Mouse (Mus musculus) neural tube, embryonic 12.5 days (tissue): Measurements from ENCODE around the gene Mef2b. TPM values are rescaled to one million over a fixed set of nuclear protein-coding genes. Genes with fewer than 3 reads are reported as not detected.
A peak's percentile ranks its signal among the peaks of the same experiment; 100 is the strongest.

Experiments used
- ATAC-seq: fragments of 200-750 bp; cut with Nextera tagmentation; 2 replicates; pipeline ENCODE4 v1.8.0; 2017; ENCODE audit warnings: low read depth, mild to moderate bottlenecking, moderate TSS enrichment, moderate library complexity; ENCODE audit not compliant: low FRiP score
- H3K27ac ChIP-seq: fragments of 300-500 bp; sonication (generic); 2 replicates; pipeline ENCODE4 v1.5.1; 2016
- H3K27me3 ChIP-seq: fragments of 300-500 bp; sonication (generic); replicated peaks from 2 replicates; pipeline ENCODE4 v1.6.1; 2016; ENCODE audit warnings: mild to moderate bottlenecking
- H3K36me3 ChIP-seq: fragments of 300-500 bp; sonication (generic); 2 replicates; pipeline ENCODE4 v1.6.1; 2016; ENCODE audit warnings: mild to moderate bottlenecking
- H3K4me1 ChIP-seq: fragments of 300-500 bp; sonication (generic); 2 replicates; pipeline ENCODE4 v1.6.1; 2016
- H3K4me2 ChIP-seq: fragments of 300-500 bp; sonication (generic); replicated peaks from 2 replicates; pipeline ENCODE4 v1.6.1; 2016; ENCODE audit warnings: mild to moderate bottlenecking
- H3K4me3 ChIP-seq: fragments of 300-500 bp; sonication (generic); 2 replicates; pipeline ENCODE4 v1.5.1; 2016
- H3K9ac ChIP-seq: fragments of 300-500 bp; sonication (generic); 2 replicates; pipeline ENCODE4 v1.6.1; 2016; ENCODE audit warnings: mild to moderate bottlenecking
- H3K9me3 ChIP-seq: fragments of 300-500 bp; sonication (generic); 2 replicates; pipeline ENCODE4 v1.6.1; 2016; ENCODE audit warnings: mild to moderate bottlenecking
- WGBS: fragments of 180-500 bp; shearing (Covaris S2); methylation state at CpG from one replicate; pipeline ENCODE4 v1.1.7; 2016; 5-methylcytosine and 5-hydroxymethylcytosine counted together
- polyA plus RNA-seq: library from polyadenylated mRNA; unstranded; fragments of >200 nt; fragmentation: Nextera tagmentation; extraction: Ambion mirVana; gene quantifications from 2 replicates; pipeline ENCODE4 v1.2.1, GENCODE M21; 2016

The Mef2b gene
- 0.29 and 0.38 TPM in 2 replicates for polyA plus RNA-seq

- peak within 1 kb of the TSS; percentile 80 for H3K4me3 ChIP-seq
- peak within 1 kb of the TSS; percentile 84 for H3K4me2 ChIP-seq
- H3K27ac ChIP-seq: peak within 1 kb of the TSS; percentile 38
- under 1% methylated on average over 46 of the region's 46 CpGs for WGBS
- ATAC-seq: peak; percentile 97
- no peaks in the 10 kb centered on the region for H3K27me3 ChIP-seq
- H3K9me3 ChIP-seq: no peaks in the 10 kb centered on the region
- peaks cover 23% of the 10 kb centered on the region for H3K4me1 ChIP-seq
- peak within 1 kb of the TSS; percentile 81 for H3K9ac ChIP-seq
- H3K36me3 ChIP-seq: peaks cover 47% of the 10 kb centered on the region
These were observed at the start of gene Mef2b, which contains the start of the genes Rfxank and Borcs8 for GRCm38 (mm10) chr8:70139026-70139857. Gene Mef2b (plus strand): TSS chr8:70139711. Gene Rfxank (minus strand): TSS chr8:70139154. Gene Borcs8 (plus strand): TSS chr8:70139499.

- peaks cover 17% of the 10 kb centered on the region for H3K4me1 ChIP-seq
- H3K9ac ChIP-seq: no peak overlapping the region
- peaks cover 29% of the 10 kb centered on the region for H3K27me3 ChIP-seq
- 68% methylated on average over 8 of the region's 8 CpGs for WGBS
- no peaks in the 10 kb centered on the region for H3K9me3 ChIP-seq
- no peak for ATAC-seq
- no peak overlapping the region for H3K4me2 ChIP-seq
- no peak overlapping the region for H3K4me3 ChIP-seq
- peaks cover 35% of the 10 kb centered on the region for H3K36me3 ChIP-seq
- H3K27ac ChIP-seq: no peak overlapping the region; the same call in 1 of the 2 replicates
These were observed 46.7 kb upstream of the Mef2b start for GRCm38 (mm10) chr8:70092786-70093185.

- Histone ChIP-seq H3K9me3 (0 out of 2 replicates have a peak, but pooled peaks cover 3% of the 10 kb centered on the region), H3K4me3 (no peak overlapping the region), H3K27ac (no peak overlapping the region), H3K9ac (no peak overlapping the region), H3K36me3 (peaks cover 96% of the 10 kb centered on the region), H3K27me3 (0 out of 2 replicates have a peak, but pooled peaks cover 2% of the 10 kb centered on the region), H3K4me2 (no peak overlapping the region), H3K4me1 (no peaks in the 10 kb centered on the region)
- WGBS: 78% methylated on average over 8 of the region's 8 CpGs
- no peak for ATAC-seq
These were observed 40.2 kb upstream of the Mef2b start for GRCm38 (mm10) chr8:70099276-70099675.

- H3K9ac ChIP-seq: no peak overlapping the region
- WGBS: 85% methylated on average over 8 of the region's 8 CpGs
- no peak overlapping the region for H3K27ac ChIP-seq
- no peaks in the 10 kb centered on the region for H3K4me1 ChIP-seq
- no peaks in the 10 kb centered on the region for H3K27me3 ChIP-seq
- no peak overlapping the region for H3K4me3 ChIP-seq
- H3K9me3 ChIP-seq: 0 out of 2 replicates have a peak, but pooled peaks cover 3% of the 10 kb centered on the region
- H3K4me2 ChIP-seq: no peak overlapping the region
- ATAC-seq: no peak
- H3K36me3 ChIP-seq: peaks cover 92% of the 10 kb centered on the region
These were observed 39.3 kb upstream of the Mef2b start for GRCm38 (mm10) chr8:70100241-70100640.

GRCm38 (mm10) chr8:70104506-70104905 is 35.0 kb upstream of the Mef2b start:
- Histone ChIP-seq H3K4me1 (no peaks in the 10 kb centered on the region), H3K9ac (no peak overlapping the region), H3K4me3 (no peak overlapping the region), H3K27ac (no peak overlapping the region), H3K9me3 (no peaks in the 10 kb centered on the region), H3K27me3 (peaks cover 5% of the 10 kb centered on the region), H3K4me2 (no peak overlapping the region), H3K36me3 (peaks cover 86% of the 10 kb centered on the region)
- 25% methylated on average over 6 of the region's 6 CpGs for WGBS
- peak; percentile 42; the same call in 1 of the 2 replicates for ATAC-seq

GRCm38 (mm10) chr8:70104922-70105321 is 34.6 kb upstream of the Mef2b start:
- H3K27me3 ChIP-seq: peaks cover 10% of the 10 kb centered on the region
- no peaks in the 10 kb centered on the region for H3K9me3 ChIP-seq
- no peak overlapping the region for H3K27ac ChIP-seq
- H3K4me3 ChIP-seq: no peak overlapping the region
- peaks cover 86% of the 10 kb centered on the region for H3K36me3 ChIP-seq
- no peak overlapping the region for H3K4me2 ChIP-seq
- 80% methylated on average over 7 of the region's 7 CpGs for WGBS
- no peaks in the 10 kb centered on the region for H3K4me1 ChIP-seq
- no peak for ATAC-seq
- no peak overlapping the region for H3K9ac ChIP-seq

- Histone ChIP-seq H3K9ac (no peak overlapping the region), H3K4me3 (no peak overlapping the region), H3K9me3 (no peaks in the 10 kb centered on the region), H3K4me2 (no peak overlapping the region), H3K27me3 (peaks cover 62% of the 10 kb centered on the region), H3K4me1 (peaks cover 14% of the 10 kb centered on the region), H3K36me3 (peaks cover 96% of the 10 kb centered on the region), H3K27ac (no peak overlapping the region)
- WGBS: 95% methylated on average over 2 of the region's 2 CpGs
- ATAC-seq: no peak
These were observed 29.1 kb upstream of the Mef2b start for GRCm38 (mm10) chr8:70110451-70110850.

- Histone ChIP-seq H3K4me2 (no peak overlapping the region), H3K27me3 (peaks cover 69% of the 10 kb centered on the region), H3K9me3 (no peaks in the 10 kb centered on the region), H3K9ac (no peak overlapping the region), H3K27ac (no peak overlapping the region), H3K4me1 (peaks cover 14% of the 10 kb centered on the region), H3K36me3 (peaks cover 97% of the 10 kb centered on the region), H3K4me3 (no peak overlapping the region)
- 53% methylated on average over 23 of the region's 23 CpGs for WGBS
- no peak for ATAC-seq
These were observed 28.2 kb upstream of the Mef2b start for GRCm38 (mm10) chr8:70111192-70111795.

GRCm38 (mm10) chr8:70112401-70113016 is 27.0 kb upstream of the Mef2b start:
- peak; percentile 45 for ATAC-seq
- H3K9me3 ChIP-seq: no peaks in the 10 kb centered on the region
- no peak overlapping the region for H3K9ac ChIP-seq
- H3K36me3 ChIP-seq: peaks cover 94% of the 10 kb centered on the region
- WGBS: 7% methylated on average over 43 of the region's 43 CpGs
- H3K27ac ChIP-seq: no peak overlapping the region
- peaks cover 25% of the 10 kb centered on the region for H3K4me1 ChIP-seq
- H3K27me3 ChIP-seq: peaks cover 81% of the 10 kb centered on the region
- 0 out of 2 replicates have a peak overlapping the region, but pooled peaks have one; percentile 1 for H3K4me3 ChIP-seq
- peak overlapping the region; percentile 7; the same call in 1 of the 2 replicates for H3K4me2 ChIP-seq

- H3K4me3 ChIP-seq: no peak overlapping the region
- H3K9ac ChIP-seq: no peak overlapping the region
- peaks cover 74% of the 10 kb centered on the region for H3K36me3 ChIP-seq
- H3K4me2 ChIP-seq: no peak overlapping the region
- H3K27ac ChIP-seq: no peak overlapping the region
- ATAC-seq: no peak
- 23% methylated on average over 6 of the region's 6 CpGs for WGBS
- no peaks in the 10 kb centered on the region for H3K9me3 ChIP-seq
- peaks cover 37% of the 10 kb centered on the region for H3K4me1 ChIP-seq
- H3K27me3 ChIP-seq: peaks cover 77% of the 10 kb centered on the region
These were observed 25.0 kb upstream of the Mef2b start for GRCm38 (mm10) chr8:70114488-70114887.

- no peak overlapping the region for H3K9ac ChIP-seq
- no peak for ATAC-seq
- H3K4me1 ChIP-seq: peaks cover 37% of the 10 kb centered on the region
- no peak overlapping the region for H3K4me3 ChIP-seq
- H3K27ac ChIP-seq: no peak overlapping the region
- no peaks in the 10 kb centered on the region for H3K9me3 ChIP-seq
- H3K27me3 ChIP-seq: peaks cover 73% of the 10 kb centered on the region
- 69% methylated on average over 13 of the region's 13 CpGs for WGBS
- no peak overlapping the region for H3K4me2 ChIP-seq
- H3K36me3 ChIP-seq: peaks cover 70% of the 10 kb centered on the region
These were observed 24.6 kb upstream of the Mef2b start for GRCm38 (mm10) chr8:70114892-70115291.

- ATAC-seq: no peak
- Histone ChIP-seq H3K4me2 (peak overlapping the region; percentile 64), H3K9me3 (no peaks in the 10 kb centered on the region), H3K36me3 (peaks cover 43% of the 10 kb centered on the region), H3K27me3 (peaks cover 48% of the 10 kb centered on the region), H3K9ac (no peak overlapping the region), H3K4me3 (no peak overlapping the region), H3K27ac (no peak overlapping the region), H3K4me1 (peaks cover 28% of the 10 kb centered on the region)
- WGBS: 11% methylated on average over 9 of the region's 9 CpGs
These were observed 21.9 kb upstream of the Mef2b start for GRCm38 (mm10) chr8:70117611-70118010.
